Mouse (Mus musculus) testis, adult 2 months (tissue): ENCODE data around the gene Unc13d.

Experiments used
- CTCF ChIP-seq: fragments of 200-500 bp; IDR thresholded peaks from 2 replicates; pipeline ENCODE4 v1.5.1; 2012; ENCODE audit warnings: low read depth, mild to moderate bottlenecking, inconsistent platforms, low read length, moderate library complexity; ENCODE audit not compliant: control insufficient read depth, insufficient read depth, insufficient replicate concordance
- POLR2A ChIP-seq: fragments of 200-500 bp; IDR thresholded peaks from 2 replicates; pipeline ENCODE4 v1.6.1; 2012; ENCODE audit warnings: low read depth, mild to moderate bottlenecking, inconsistent platforms, low read length, moderate library complexity; ENCODE audit not compliant: control insufficient read depth

- no peak for TF ChIP-seq CTCF
- no peak for TF ChIP-seq POLR2A
These were observed 55.4 kb downstream of the Unc13d start for GRCm38 (mm10) chr11:116022256-116022780.
